Mouse (Mus musculus): Measurements from ENCODE around the gene Rfx7. TPM values are rescaled to one million over a fixed set of nuclear protein-coding genes. Genes with fewer than 3 reads are reported as not detected.

Rfx7 gene
- total and polyA plus RNA-seq, 2 experiments from 2014 or later, result 3.1 to 18.9 TPM

DNA sequence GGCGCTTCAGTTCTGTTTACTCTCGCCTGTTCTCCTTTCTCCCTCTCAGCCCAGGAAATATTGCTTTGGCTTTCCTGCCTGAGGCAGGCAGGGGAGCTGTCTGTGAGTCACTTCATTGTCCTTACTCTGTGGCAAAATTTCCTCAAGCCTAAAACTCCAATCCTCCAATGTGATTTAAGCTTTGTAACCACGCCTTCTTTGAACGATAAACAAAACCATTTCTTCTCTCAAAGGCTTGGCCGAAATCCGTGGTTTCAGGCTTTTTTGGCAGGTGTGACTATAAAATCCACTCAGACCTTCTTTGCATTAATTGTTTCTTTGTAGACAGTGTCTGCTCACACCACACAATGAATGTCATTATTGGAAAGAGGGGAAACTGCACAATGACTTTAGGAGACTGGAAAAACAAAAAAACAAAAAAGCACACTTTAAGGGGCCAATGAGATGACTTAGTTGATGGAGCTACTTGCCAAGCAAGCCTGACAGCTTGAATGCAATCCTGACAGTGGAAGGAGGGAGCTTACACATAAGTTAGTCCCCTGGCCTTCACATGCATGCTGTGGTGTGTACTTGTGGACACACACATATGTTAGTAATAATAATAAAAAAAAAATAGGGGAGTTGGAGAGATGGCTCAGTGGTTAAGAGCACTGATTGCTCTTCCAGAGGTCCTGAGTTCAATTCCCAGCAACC, 112.5 kb downstream of the Rfx7 start:
- ATAC-seq (ENCODE audit: insufficient read depth, low read depth) (no peak), DNase-seq (ENCODE audit: low spot score) (no peak)
- Histone ChIP-seq H3K4me3 (ENCODE audit: low read depth, low read length) (no peak overlapping the region), H3K36me3 (replicated peaks; ENCODE audit: control insufficient read depth, insufficient read depth, low read length) (no peaks in the 10 kb centered on the region), H3K27me3 (ENCODE audit: control insufficient read depth, insufficient read depth, low read length) (no peaks in the 10 kb centered on the region), H3K4me2 (ENCODE audit: low read depth, low read length) (no peak overlapping the region), H3K27ac (ENCODE audit: low read depth) (peak overlapping the region; percentile 78), H3K9ac (replicated peaks; ENCODE audit: low read depth, low read length) (no peak overlapping the region), H3K4me1 (ENCODE audit: control insufficient read depth, insufficient read depth) (peaks cover 18% of the 10 kb centered on the region), H3K9me3 (replicated peaks; ENCODE audit: control insufficient read depth, low read length) (no peaks in the 10 kb centered on the region)
- TF ChIP-seq EP300 (IDR thresholded peaks at IDR 0.05; ENCODE audit: low read depth) (no peak), CTCF (IDR thresholded peaks at IDR 0.05; ENCODE audit: low read depth) (no peak)
- 48% methylated on average over 6 of the region's 6 CpGs for WGBS

DNA sequence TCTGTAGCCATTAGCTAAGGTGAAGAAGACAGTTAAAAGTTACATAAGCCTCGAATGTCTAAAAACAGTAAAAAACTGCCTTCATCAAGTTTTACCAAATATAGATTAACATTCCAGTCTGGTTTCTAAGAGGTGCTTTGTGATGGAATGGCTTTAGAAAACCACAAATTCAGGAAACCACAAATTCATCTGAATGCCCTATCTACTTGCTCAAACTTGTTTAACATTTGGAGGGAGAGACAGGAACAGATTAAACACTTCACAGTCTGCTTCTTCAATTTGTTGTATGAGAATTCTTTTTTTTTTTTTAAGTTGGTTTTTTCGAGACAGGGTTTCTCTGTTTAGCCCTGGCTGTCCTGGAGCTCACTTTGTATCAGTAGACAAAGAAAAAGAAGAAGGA, 117.7 kb downstream of the Rfx7 start:
- ATAC-seq (ENCODE audit: insufficient read depth, low read depth) (no peak), DNase-seq (ENCODE audit: low spot score) (no peak)
- no peak overlapping the region for H3K4me3 ChIP-seq (ENCODE audit: low read depth, low read length)
- WGBS, result 54% methylated on average over 2 of the region's 2 CpGs
- H3K4me1 ChIP-seq (ENCODE audit: control insufficient read depth, insufficient read depth), result peaks cover 7% of the 10 kb centered on the region
- no peak for TF ChIP-seq EP300 (IDR thresholded peaks at IDR 0.05; ENCODE audit: low read depth)
- no peak for TF ChIP-seq CTCF (IDR thresholded peaks at IDR 0.05; ENCODE audit: low read depth)
- H3K9me3 ChIP-seq (replicated peaks; ENCODE audit: control insufficient read depth, low read length), result no peaks in the 10 kb centered on the region
- H3K36me3 ChIP-seq (replicated peaks; ENCODE audit: control insufficient read depth, insufficient read depth, low read length), result no peaks in the 10 kb centered on the region
- H3K27me3 ChIP-seq (ENCODE audit: control insufficient read depth, insufficient read depth, low read length), result no peaks in the 10 kb centered on the region
- H3K9ac ChIP-seq (replicated peaks; ENCODE audit: low read depth, low read length), result no peak overlapping the region
- H3K27ac ChIP-seq (ENCODE audit: low read depth), result no peak overlapping the region
- no peak overlapping the region for H3K4me2 ChIP-seq (ENCODE audit: low read depth, low read length)

DNA sequence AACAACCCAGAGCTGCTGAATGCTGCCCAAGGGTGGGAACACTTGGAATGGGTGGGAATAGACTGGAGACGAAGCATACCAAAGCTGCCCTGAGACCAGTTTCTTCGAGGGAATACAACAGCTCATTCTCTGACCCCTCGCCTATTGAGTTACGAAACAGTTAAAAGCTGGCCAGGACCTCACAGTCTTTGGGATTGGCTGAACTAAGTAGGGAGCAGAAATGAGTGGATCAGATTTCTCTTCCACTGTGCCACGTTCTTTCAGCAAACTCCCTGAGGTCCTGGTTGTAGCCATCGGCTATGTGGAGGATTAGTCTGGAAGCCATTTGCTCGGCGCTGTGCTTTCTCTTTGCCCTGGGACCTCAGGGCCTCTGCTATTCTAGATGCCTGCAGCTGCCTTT, 120.9 kb downstream of the Rfx7 start:
- no peaks in the 10 kb centered on the region for H3K27me3 ChIP-seq (ENCODE audit: control insufficient read depth, insufficient read depth, low read length)
- WGBS, result 25% methylated on average over 8 of the region's 8 CpGs
- no peak for TF ChIP-seq CTCF (IDR thresholded peaks at IDR 0.05; ENCODE audit: low read depth)
- no peak for TF ChIP-seq EP300 (IDR thresholded peaks at IDR 0.05; ENCODE audit: low read depth)
- H3K4me3 ChIP-seq (ENCODE audit: low read depth, low read length), result no peak overlapping the region
- H3K4me2 ChIP-seq (ENCODE audit: low read depth, low read length), result peak overlapping the region; percentile 26; the same call in 1 of the 2 replicates
- no peak overlapping the region for H3K9ac ChIP-seq (replicated peaks; ENCODE audit: low read depth, low read length)
- DNase-seq (ENCODE audit: low spot score) (peak; percentile 75), ATAC-seq (ENCODE audit: insufficient read depth, low read depth) (peak; percentile 58)
- H3K9me3 ChIP-seq (replicated peaks; ENCODE audit: control insufficient read depth, low read length), result no peaks in the 10 kb centered on the region
- peak overlapping the region; percentile 69 for H3K27ac ChIP-seq (ENCODE audit: low read depth)
- H3K36me3 ChIP-seq (replicated peaks; ENCODE audit: control insufficient read depth, insufficient read depth, low read length), result no peaks in the 10 kb centered on the region
- H3K4me1 ChIP-seq (ENCODE audit: control insufficient read depth, insufficient read depth), result peaks cover 14% of the 10 kb centered on the region

DNA sequence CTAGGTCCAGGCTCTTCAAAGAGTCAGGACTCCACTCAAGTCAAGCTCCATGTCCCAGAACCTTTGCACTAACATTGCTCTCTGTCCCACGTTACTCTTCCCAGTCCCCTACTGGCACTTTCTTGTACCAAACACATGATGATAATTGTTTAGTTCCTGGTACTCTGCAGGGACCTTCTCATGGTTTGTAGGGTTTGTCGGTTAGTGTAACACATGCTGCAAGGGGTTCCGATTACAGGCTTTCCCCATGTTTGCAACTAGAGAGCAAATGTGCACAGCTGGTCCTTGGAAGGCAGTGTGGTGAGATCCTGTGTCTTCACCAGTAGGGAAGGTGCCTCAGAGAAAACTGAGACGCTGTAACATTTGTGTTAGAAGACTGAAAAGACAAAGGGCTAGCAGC, 121.5 kb downstream of the Rfx7 start:
- no peaks in the 10 kb centered on the region for H3K27me3 ChIP-seq (ENCODE audit: control insufficient read depth, insufficient read depth, low read length)
- peak overlapping the region; percentile 26; the same call in 1 of the 2 replicates for H3K4me2 ChIP-seq (ENCODE audit: low read depth, low read length)
- TF ChIP-seq EP300 (IDR thresholded peaks at IDR 0.05; ENCODE audit: low read depth) (no peak), CTCF (IDR thresholded peaks at IDR 0.05; ENCODE audit: low read depth) (no peak)
- no peaks in the 10 kb centered on the region for H3K36me3 ChIP-seq (replicated peaks; ENCODE audit: control insufficient read depth, insufficient read depth, low read length)
- DNase-seq (ENCODE audit: low spot score), result no peak
- H3K27ac ChIP-seq (ENCODE audit: low read depth), result peak overlapping the region; percentile 69
- H3K9me3 ChIP-seq (replicated peaks; ENCODE audit: control insufficient read depth, low read length), result no peaks in the 10 kb centered on the region
- no peak overlapping the region for H3K4me3 ChIP-seq (ENCODE audit: low read depth, low read length)
- no peak overlapping the region for H3K9ac ChIP-seq (replicated peaks; ENCODE audit: low read depth, low read length)
- WGBS, result 54% methylated on average over 4 of the region's 4 CpGs
- ATAC-seq (ENCODE audit: insufficient read depth, low read depth), result no peak
- H3K4me1 ChIP-seq (ENCODE audit: control insufficient read depth, insufficient read depth), result peaks cover 14% of the 10 kb centered on the region

DNA sequence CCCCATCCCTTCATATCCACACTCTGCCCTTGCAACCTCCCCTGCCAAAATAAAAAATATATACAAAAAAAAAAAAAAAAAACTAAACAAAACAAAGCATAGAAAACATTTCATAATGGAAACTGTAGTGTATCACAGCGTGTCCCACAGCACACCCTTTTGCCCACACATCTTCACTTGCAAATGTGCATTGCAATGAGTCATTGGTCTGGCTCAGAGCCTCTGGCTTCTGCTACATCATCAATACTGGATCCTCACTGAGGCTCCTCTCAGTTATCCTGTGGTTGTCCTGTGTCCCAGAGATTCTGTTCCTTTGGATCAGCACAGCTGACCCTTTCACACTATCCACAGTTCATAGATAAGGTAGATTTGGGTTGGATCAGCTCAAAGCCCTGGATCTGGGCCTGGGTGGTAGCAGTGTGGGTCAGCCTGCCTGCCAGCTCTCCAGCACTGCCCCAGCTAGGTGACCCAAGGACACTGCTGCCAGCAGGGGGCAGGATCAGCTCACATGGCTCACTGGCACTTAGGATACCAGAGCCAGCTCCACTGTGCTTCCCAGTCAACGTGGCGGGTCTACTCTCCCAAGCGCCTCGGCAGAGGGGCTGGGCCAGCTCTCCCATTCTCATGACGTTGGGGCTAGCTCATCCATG, 122.7 kb downstream of the Rfx7 start:
- Histone ChIP-seq H3K4me3 (ENCODE audit: low read depth, low read length) (no peak overlapping the region), H3K4me2 (ENCODE audit: low read depth, low read length) (no peak overlapping the region), H3K36me3 (replicated peaks; ENCODE audit: control insufficient read depth, insufficient read depth, low read length) (no peaks in the 10 kb centered on the region), H3K9ac (replicated peaks; ENCODE audit: low read depth, low read length) (no peak overlapping the region), H3K27ac (ENCODE audit: low read depth) (peak overlapping the region; percentile 32; the same call in 1 of the 2 replicates), H3K27me3 (ENCODE audit: control insufficient read depth, insufficient read depth, low read length) (no peaks in the 10 kb centered on the region), H3K4me1 (ENCODE audit: control insufficient read depth, insufficient read depth) (peaks cover 14% of the 10 kb centered on the region), H3K9me3 (replicated peaks; ENCODE audit: control insufficient read depth, low read length) (no peaks in the 10 kb centered on the region)
- TF ChIP-seq CTCF (IDR thresholded peaks at IDR 0.05; ENCODE audit: low read depth) (peak; percentile 75), EP300 (IDR thresholded peaks at IDR 0.05; ENCODE audit: low read depth) (no peak)
- 40% methylated on average over 6 of the region's 6 CpGs for WGBS
- peak; percentile 62 for DNase-seq (ENCODE audit: low spot score)
- ATAC-seq (ENCODE audit: insufficient read depth, low read depth), result peak; percentile 73
